15 mouse cellular contexts compared by ENCODE assay signal in genomic region chr11:114876621-114877020, GRCm38 (mm10). TPM values are rescaled to one million over a fixed set of nuclear protein-coding genes. Genes with fewer than 3 reads are reported as not detected.
DNase-seq lines count a peak whose midpoint lies in the region; ATAC-seq and TF ChIP-seq lines count a peak whose summit lies in the region.
"Had no signal": no experiment of that assay in that cellular context is flagged by ENCODE, and none has a peak within 500 bp of the region (broad histone marks: within the 10 kb centered on the region; RNA-seq: fewer than 3 reads in every experiment).

No protein-coding gene starts in this region.

- intact Hi-C loops in gastrocnemius, adult 2 months (cut with DNase I) = loop anchor here (1.0 to 5.0 kb wide), 2 partner anchors 36 to 64 kb away; no protein-coding TSS in a partner anchor

- no peak for TF ChIP-seq CTCF in gastrocnemius, adult 2 months (IDR thresholded peaks at IDR 0.05)
- TF ChIP-seq CTCF in kidney, postnatal 0 days (IDR thresholded peaks at IDR 0.05; ENCODE audit: low read depth) = no peak
- TF ChIP-seq CTCF in bone marrow macrophage, adult 2 months (IDR thresholded peaks at IDR 0.05; ENCODE audit: low read depth, low read length) = no peak

- H3K9me3 ChIP-seq in kidney, postnatal 0 days (replicated peaks; ENCODE audit: low read length) = no peaks in the 10 kb centered on the region
- H3K9me3 ChIP-seq: forebrain, embryonic 15.5 days; heart, embryonic 15.5 days; hindbrain, embryonic 10.5 days; limb, embryonic 12.5 days; liver, embryonic 13.5 days; lung, embryonic 15.5 days had no signal

- H3K27ac ChIP-seq in gastrocnemius, adult 2 months = peak overlapping the region; percentile 54; the same call in 1 of the 2 replicates
- peak overlapping the region; percentile 85 for H3K27ac ChIP-seq in kidney, postnatal 0 days
- peak overlapping the region; percentile 12; the same call in 1 of the 2 replicates for H3K27ac ChIP-seq in bone marrow macrophage, adult 2 months (ENCODE audit: insufficient read depth, low read depth, low read length)
- H3K27ac ChIP-seq: forebrain, embryonic 15.5 days; heart, embryonic 15.5 days; limb, embryonic 12.5 days; liver, embryonic 13.5 days; lung, embryonic 15.5 days had no signal

- H3K4me2 ChIP-seq in kidney, postnatal 0 days (ENCODE audit: low read length) = no peak overlapping the region
- H3K4me2 ChIP-seq: forebrain, embryonic 15.5 days; heart, embryonic 15.5 days; limb, embryonic 12.5 days; liver, embryonic 13.5 days; lung, embryonic 15.5 days had no signal

- no peaks in the 10 kb centered on the region for H3K27me3 ChIP-seq in kidney, postnatal 0 days (ENCODE audit: insufficient read depth, low read length)
- H3K27me3 ChIP-seq: forebrain, embryonic 15.5 days; heart, embryonic 15.5 days; limb, embryonic 12.5 days; liver, embryonic 13.5 days; lung, embryonic 15.5 days had no signal

- DNase-seq in gastrocnemius, adult 2 months = no peak
- DNase-seq in gastrocnemius, adult 8-10 months (ENCODE audit: low spot score in 2 of 2) = no peak
- no peak for DNase-seq in kidney, postnatal 0 days (ENCODE audit: low spot score)
- DNase-seq in kidney, postnatal 25 days = no peak
- peak; percentile 56 for DNase-seq in retina, postnatal 1 day
- no peak for DNase-seq in heart, adult 9 months (ENCODE audit: low spot score in 2 of 2)
- DNase-seq: liver, embryonic 13.5 days had no signal

- WGBS in kidney, postnatal 0 days = 42% methylated on average over 2 of the region's 2 CpGs

- 0 out of 2 replicates have a peak, but pooled peaks cover 3% of the 10 kb centered on the region for H3K36me3 ChIP-seq in kidney, postnatal 0 days (ENCODE audit: insufficient read depth, low read length)
- H3K36me3 ChIP-seq: forebrain, embryonic 15.5 days; heart, embryonic 15.5 days; liver, embryonic 13.5 days; lung, embryonic 15.5 days had no signal

- ATAC-seq in kidney, postnatal 0 days (replicated peaks; ENCODE audit: low FRiP score, low read depth) = no peak
- ATAC-seq in granulocyte monocyte progenitor cell, adult 5-6 weeks (replicated peaks; ENCODE audit: poor library complexity, severe bottlenecking) = no peak
- ATAC-seq: forebrain, embryonic 15.5 days; midbrain, embryonic 16.5 days had no signal

- no peak overlapping the region for H3K9ac ChIP-seq in kidney, postnatal 0 days (ENCODE audit: low read depth, low read length)
- H3K9ac ChIP-seq: forebrain, embryonic 15.5 days; heart, embryonic 15.5 days; limb, embryonic 12.5 days; liver, embryonic 13.5 days; lung, embryonic 15.5 days had no signal

- no peak overlapping the region for H3K4me3 ChIP-seq in gastrocnemius, adult 2 months
- no peak overlapping the region for H3K4me3 ChIP-seq in kidney, postnatal 0 days (replicated peaks; ENCODE audit: low read depth, low read length)
- H3K4me3 ChIP-seq in bone marrow macrophage, adult 2 months (ENCODE audit: insufficient read depth, low read length) = no peak overlapping the region
- H3K4me3 ChIP-seq: forebrain, embryonic 15.5 days; heart, embryonic 15.5 days; hindbrain, embryonic 10.5 days; limb, embryonic 12.5 days; liver, embryonic 13.5 days; lung, embryonic 15.5 days had no signal

- H3K4me1 ChIP-seq in kidney, postnatal 0 days (replicated peaks; ENCODE audit: insufficient read depth, low read length) = peaks cover 41% of the 10 kb centered on the region
- H3K4me1 ChIP-seq in bone marrow macrophage, adult 2 months (ENCODE audit: control insufficient read depth, insufficient read depth, low read length) = peaks cover 47% of the 10 kb centered on the region

- TF ChIP-seq POLR2A in bone marrow macrophage, adult 2 months (IDR thresholded peaks at IDR 0.05; ENCODE audit: borderline replicate concordance, low read depth, low read length) = no peak

RNA-seq across cellular contexts. Expression of gene Cd300a, which starts 13.2 kb away (rescaled TPM):
- total RNA-seq in gastrocnemius, adult 2 months (2021) = under 1 TPM; 0.50 to 0.66 TPM
- total RNA-seq in gastrocnemius, adult 8-10 months (2022) = under 1 TPM; 0.29 to 0.54 (median 0.34) TPM
- 1.5 and 1.7 TPM in 2 replicates for polyA plus RNA-seq in kidney, postnatal 0 days (2015; fragmentation: Nextera tagmentation; extraction: Ambion mirVana)
- polyA plus RNA-seq in bone marrow macrophage, adult 2 months (2012; ENCODE audit: insufficient read depth, insufficient read length, missing spikeins) = 202 and 239 TPM in 2 replicates
- total RNA-seq in granulocyte monocyte progenitor cell, adult 5-6 weeks (2014; fragmentation: Nextera tagmentation) = 11.4 and 12.6 TPM in 2 replicates
- total RNA-seq in granulocyte monocyte progenitor cell, adult 5-6 weeks (2017) = 14.3 and 20.8 TPM in 2 replicates

RNA-seq across cellular contexts. Expression of gene Gprc5c, which starts 25.7 kb away (rescaled TPM):
- total RNA-seq in gastrocnemius, adult 2 months (2021) = 10 to 100 TPM; 45.4 to 82.1 TPM
- total RNA-seq in gastrocnemius, adult 8-10 months (2022) = 10 to 100 TPM; 31.9 to 49.5 (median 39.2) TPM
- polyA plus RNA-seq in kidney, postnatal 0 days (2015; fragmentation: Nextera tagmentation; extraction: Ambion mirVana) = 118 and 131 TPM in 2 replicates
- polyA plus RNA-seq in bone marrow macrophage, adult 2 months (2012; ENCODE audit: insufficient read depth, insufficient read length, missing spikeins) = 35.4 and 38.0 TPM in 2 replicates
- total RNA-seq in granulocyte monocyte progenitor cell, adult 5-6 weeks (2014; fragmentation: Nextera tagmentation) = not detected in 2 replicates
- total RNA-seq in granulocyte monocyte progenitor cell, adult 5-6 weeks (2017) = not detected in 2 replicates

RNA-seq across cellular contexts. Expression of gene Cd300lb, which starts 57.6 kb away (rescaled TPM):
- total RNA-seq in gastrocnemius, adult 2 months (2021) = under 1 TPM; 0.15 to 0.42 TPM
- total RNA-seq in gastrocnemius, adult 8-10 months (2022) = under 1 TPM; 0.12 to 0.17 (median 0.16) TPM
- 0.36 and 0.43 TPM in 2 replicates for polyA plus RNA-seq in kidney, postnatal 0 days (2015; fragmentation: Nextera tagmentation; extraction: Ambion mirVana)
- polyA plus RNA-seq in bone marrow macrophage, adult 2 months (2012; ENCODE audit: insufficient read depth, insufficient read length, missing spikeins) = 194 and 220 TPM in 2 replicates
- total RNA-seq in granulocyte monocyte progenitor cell, adult 5-6 weeks (2014; fragmentation: Nextera tagmentation) = 24.4 and 25.9 TPM in 2 replicates
- total RNA-seq in granulocyte monocyte progenitor cell, adult 5-6 weeks (2017) = 17.4 and 17.7 TPM in 2 replicates
- polyA plus RNA-seq: forebrain, embryonic 15.5 days; limb, embryonic 12.5 days; midbrain, embryonic 16.5 days had no signal

Comparison
In these comparisons a context has a peak if more than half of its experiments do, and no peak if none do; other contexts are left out.
1. H3K27ac ChIP-seq: peak in every context shown above with its lines; median percentile 85 in kidney, postnatal 0 days; 54 in gastrocnemius, adult 2 months; 12 in bone marrow macrophage, adult 2 months.
2. RNA of gene Cd300a, which starts 13.2 kb away (total RNA-seq): 11.4 to 20.8 TPM in granulocyte monocyte progenitor cell, adult 5-6 weeks; 0.50 to 0.66 TPM in gastrocnemius, adult 2 months and 0.29 to 0.54 TPM in gastrocnemius, adult 8-10 months; every median in the first group is over 4 times any median in the second.
3. RNA of gene Gprc5c, which starts 25.7 kb away (total RNA-seq): 45.4 to 82.1 TPM in gastrocnemius, adult 2 months and 31.9 to 49.5 TPM in gastrocnemius, adult 8-10 months; not detected in granulocyte monocyte progenitor cell, adult 5-6 weeks; every median in the first group is over 10 times any median in the second.
4. RNA of gene Cd300lb, which starts 57.6 kb away (total RNA-seq): 17.4 to 25.9 TPM in granulocyte monocyte progenitor cell, adult 5-6 weeks; 0.15 to 0.42 TPM in gastrocnemius, adult 2 months and 0.12 to 0.17 TPM in gastrocnemius, adult 8-10 months; every median in the first group is over 10 times any median in the second.